Mouse (Mus musculus) cerebellum, adult (tissue): ENCODE measurements around the gene Spx.

Experiments used
- ATAC-seq: cut with Nextera tagmentation; 2 replicates; pipeline ENCODE4 v1.9.2; 2017; ENCODE audit warnings: mild to moderate bottlenecking, moderate library complexity, mixed read lengths; ENCODE audit not compliant: insufficient number of reproducible peaks, low FRiP score, low TSS enrichment

The Spx gene

GRCm38 (mm10) chr6:142412906-142413491 is at the start of gene Spx:
Gene Spx, plus strand, starts transcription at chr6:142413441.
- no peak for ATAC-seq

- no peak for ATAC-seq
Observed at GRCm38 (mm10) chr6:142365742-142366472, 47.3 kb upstream of the Spx start.

- ATAC-seq, result no peak
Observed at GRCm38 (mm10) chr6:142366473-142367018, 46.7 kb upstream of the Spx start.

GRCm38 (mm10) chr6:142367565-142367964 is 45.7 kb upstream of the Spx start:
- ATAC-seq, result no peak

- ATAC-seq, result no peak
Observed at GRCm38 (mm10) chr6:142369568-142369967, 43.7 kb upstream of the Spx start.

GRCm38 (mm10) chr6:142377081-142377480 is 36.2 kb upstream of the Spx start:
- ATAC-seq, result no peak

- no peak for ATAC-seq
Observed at GRCm38 (mm10) chr6:142378576-142379330, 34.5 kb upstream of the Spx start.

- ATAC-seq, result no peak
Observed at GRCm38 (mm10) chr6:142379961-142380360, 33.3 kb upstream of the Spx start.

GRCm38 (mm10) chr6:142381615-142382014 is 31.6 kb upstream of the Spx start:
- no peak for ATAC-seq

GRCm38 (mm10) chr6:142384521-142384920 is 28.7 kb upstream of the Spx start:
- ATAC-seq, result no peak

- ATAC-seq, result no peak
Observed at GRCm38 (mm10) chr6:142386285-142387010, 26.8 kb upstream of the Spx start.

- ATAC-seq, result peak; percentile 99
Observed at GRCm38 (mm10) chr6:142387011-142387754, 26.1 kb upstream of the Spx start, which contains the start of the genes Recql and Golt1b. Gene Recql, minus strand, starts transcription at chr6:142387087. Gene Golt1b, plus strand, starts transcription at chr6:142387221.

GRCm38 (mm10) chr6:142387755-142388271 is 25.4 kb upstream of the Spx start:
- ATAC-seq, result no peak

GRCm38 (mm10) chr6:142389101-142389500 is 24.1 kb upstream of the Spx start:
- no peak for ATAC-seq

- no peak for ATAC-seq
Observed at GRCm38 (mm10) chr6:142392312-142392711, 20.9 kb upstream of the Spx start.

GRCm38 (mm10) chr6:142394669-142395068 is 18.6 kb upstream of the Spx start:
- ATAC-seq, result peak; percentile 40; the same call in 1 of the 2 replicates

GRCm38 (mm10) chr6:142395756-142396155 is 17.5 kb upstream of the Spx start:
- ATAC-seq, result no peak

- no peak for ATAC-seq
Observed at GRCm38 (mm10) chr6:142411140-142411539, 2.1 kb upstream of the Spx start.

GRCm38 (mm10) chr6:142413845-142414244 is 604 bp downstream of the Spx start:
- no peak for ATAC-seq
